Mouse (Mus musculus) liver, embryonic 14 days (tissue): Measurements from ENCODE around the gene Pcnx. TPM values are rescaled to one million over a fixed set of nuclear protein-coding genes. Genes with fewer than 3 reads are reported as not detected.

ENCODE experiments used
- polyA plus RNA-seq: library from polyadenylated mRNA; depleted of rRNA; stranded (reverse); fragments of >200 nt; gene quantifications from 2 replicates; pipeline ENCODE4 v1.2.3, GENCODE M21; 2012; rRNA removed

Pcnx gene
- 2.0 and 2.3 TPM in 2 replicates for polyA plus RNA-seq

DNA sequence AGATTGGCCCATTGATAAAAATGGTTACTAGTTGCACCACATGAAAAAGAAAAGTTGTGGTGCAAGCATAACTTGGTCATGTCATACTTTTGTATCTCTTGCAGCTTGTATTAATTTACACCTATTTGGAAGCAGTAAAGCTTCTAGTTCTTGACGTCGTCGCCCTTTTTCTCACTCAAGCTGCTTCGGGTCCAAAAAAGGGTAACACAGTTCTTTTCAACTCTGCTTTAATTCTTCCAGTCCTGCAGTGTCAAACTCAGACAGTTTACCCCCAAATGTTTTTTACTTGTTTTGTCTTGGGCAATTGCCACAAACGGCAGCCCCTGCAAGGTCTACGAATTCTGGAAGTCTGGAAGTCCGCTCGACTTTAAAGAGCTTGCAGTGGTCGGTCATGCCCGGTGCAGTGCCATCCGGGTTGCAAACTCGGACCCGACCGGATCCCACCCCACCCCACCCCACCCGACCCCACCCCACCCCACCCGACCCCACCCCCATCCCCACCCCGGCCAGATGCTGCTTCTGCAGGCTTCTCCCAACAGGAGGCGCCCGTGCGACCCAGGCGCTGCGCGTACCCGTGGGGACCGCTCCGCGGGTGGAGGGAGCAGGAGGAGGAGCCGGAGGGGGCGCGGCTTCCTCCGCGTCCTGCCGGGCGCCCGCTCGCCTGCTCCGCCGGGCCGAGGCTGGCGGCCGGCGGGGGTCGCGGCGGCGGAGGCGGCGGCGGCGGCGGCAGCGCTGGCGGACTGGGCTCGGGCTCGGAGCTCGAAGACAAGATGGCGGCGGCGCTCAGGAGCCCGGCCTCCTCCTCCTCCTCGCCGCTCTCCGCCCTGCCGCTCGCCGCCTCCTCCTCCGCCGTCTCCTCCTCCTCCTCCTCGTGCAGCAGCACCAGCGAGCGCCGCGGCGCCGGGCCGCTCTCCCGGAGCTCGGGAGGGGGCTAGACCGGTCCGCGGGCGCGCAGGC, at the start of gene Pcnx:
TSS of gene Pcnx (plus strand) at position 673 of the 957 bp plus-strand sequence.

Other genes with a start within 250 kb of the Pcnx start
- gene Ttc9, start 228.8 kb upstream of the Pcnx start, polyA plus RNA-seq: 0.01 and 0.05 TPM in 2 replicates
- 0.02 and 0.06 TPM in 2 replicates for gene Map3k9, start 78.8 kb upstream of the Pcnx start, polyA plus RNA-seq